Mouse (Mus musculus) embryonic fibroblast, embryonic 13.5 days (primary cell): ENCODE data around the gene Bpifc. TPM values are rescaled to one million over a fixed set of nuclear protein-coding genes. Genes with fewer than 3 reads are reported as not detected.
"Not testable (repeated sequence)": the region's sequence is repeated elsewhere in the genome, so short reads cannot be mapped to it uniquely, and the experiment has no call there.

Experiments
- H3K27ac ChIP-seq: 2 replicates; pipeline ENCODE4 v1.5.1; 2012; ENCODE audit warnings: low read length, control low read depth, inconsistent platforms; ENCODE audit not compliant: insufficient read depth
- H3K4me1 ChIP-seq: 2 replicates; pipeline ENCODE4 v1.6.1; 2011; ENCODE audit warnings: low read length; ENCODE audit not compliant: control insufficient read depth, insufficient read depth
- H3K4me3 ChIP-seq: 2 replicates; pipeline ENCODE4 v1.5.1; 2011; ENCODE audit warnings: mild to moderate bottlenecking, control low read depth, low read length; ENCODE audit not compliant: insufficient read depth
- CTCF ChIP-seq: IDR thresholded peaks from 2 replicates; pipeline ENCODE4 v1.5.1; 2011; ENCODE audit warnings: mild to moderate bottlenecking, control low read depth, low read length, moderate library complexity, borderline replicate concordance; ENCODE audit not compliant: insufficient read depth
- POLR2A ChIP-seq: IDR thresholded peaks from 2 replicates; pipeline ENCODE4 v1.6.1; 2011; ENCODE audit warnings: low read depth, mild to moderate bottlenecking, control low read depth, low read length, moderate library complexity
- polyA plus RNA-seq: library from polyadenylated mRNA; stranded (reverse); fragments of >200 nt; gene quantifications from 2 replicates; pipeline ENCODE4 v1.2.4, GENCODE M21; 2011; ENCODE audit warnings: low read depth; ENCODE audit not compliant: missing spikeins, insufficient read length

Bpifc gene
- polyA plus RNA-seq, 1 experiment, result not detected

GRCm38 (mm10) chr10:86034007-86034728, 22.5 kb upstream of the Bpifc start:
- no peaks in the 10 kb centered on the region for H3K4me1 ChIP-seq
- H3K4me3 ChIP-seq, result no peak overlapping the region
- TF ChIP-seq CTCF (no peak), POLR2A (no peak)
- no peak overlapping the region for H3K27ac ChIP-seq

GRCm38 (mm10) chr10:86032517-86032916, 20.8 kb upstream of the Bpifc start:
- no peaks in the 10 kb centered on the region for H3K4me1 ChIP-seq
- TF ChIP-seq POLR2A, result no peak
- no peak for TF ChIP-seq CTCF
- H3K27ac ChIP-seq, result no peak overlapping the region
- H3K4me3 ChIP-seq, result no peak overlapping the region

DNA sequence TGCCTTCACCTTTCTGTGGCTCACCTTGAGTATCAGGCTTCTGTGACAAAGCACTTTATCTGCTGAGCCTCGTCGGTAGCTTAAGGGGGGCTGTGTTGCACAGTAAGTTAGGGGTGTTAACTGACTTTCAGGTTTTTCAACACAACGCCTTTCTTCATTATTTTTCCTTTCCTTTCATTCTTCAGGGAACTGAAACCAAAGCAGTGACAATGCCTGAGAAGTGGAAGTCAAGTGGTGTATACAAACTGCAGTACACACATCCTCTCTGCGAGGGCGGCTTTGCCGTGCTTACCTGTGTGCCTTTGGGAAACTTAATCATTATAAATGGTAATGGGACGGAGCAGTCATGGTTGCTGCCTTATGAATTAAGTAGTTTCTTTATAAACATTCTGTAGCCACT, 19.0 kb upstream of the Bpifc start:
- TF ChIP-seq POLR2A, result no peak
- TF ChIP-seq CTCF, result no peak
- no peak overlapping the region for H3K27ac ChIP-seq
- H3K4me1 ChIP-seq, result no peaks in the 10 kb centered on the region
- H3K4me3 ChIP-seq, result no peak overlapping the region

GRCm38 (mm10) chr10:86026807-86027206, 15.1 kb upstream of the Bpifc start:
- H3K4me1 ChIP-seq, H3K27ac ChIP-seq, H3K4me3 ChIP-seq: not testable (repeated sequence)

DNA sequence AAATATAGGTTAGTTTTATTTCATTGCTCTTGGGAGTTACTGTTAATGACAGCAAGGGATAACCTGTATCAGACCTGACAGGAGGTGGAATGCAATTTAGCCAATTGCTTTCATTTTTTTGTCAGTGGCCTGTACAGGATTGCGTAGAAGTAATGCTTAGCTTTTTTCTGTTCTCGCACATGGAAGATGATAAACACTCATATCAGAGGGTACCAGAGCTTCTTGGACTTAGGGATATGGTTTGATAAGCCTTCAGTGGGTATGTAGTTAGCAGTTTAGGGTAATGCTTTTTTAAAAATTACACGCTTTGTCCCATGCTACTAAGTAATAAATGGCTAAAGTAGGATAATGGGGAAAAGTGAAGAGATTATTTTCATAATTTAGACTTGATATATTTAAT, 14.7 kb upstream of the Bpifc start:
- Histone ChIP-seq H3K4me3 (no peak overlapping the region), H3K27ac (no peak overlapping the region), H3K4me1 (0 out of 2 replicates have a peak, but pooled peaks cover 2% of the 10 kb centered on the region)
- TF ChIP-seq CTCF (no peak), POLR2A (no peak)

DNA sequence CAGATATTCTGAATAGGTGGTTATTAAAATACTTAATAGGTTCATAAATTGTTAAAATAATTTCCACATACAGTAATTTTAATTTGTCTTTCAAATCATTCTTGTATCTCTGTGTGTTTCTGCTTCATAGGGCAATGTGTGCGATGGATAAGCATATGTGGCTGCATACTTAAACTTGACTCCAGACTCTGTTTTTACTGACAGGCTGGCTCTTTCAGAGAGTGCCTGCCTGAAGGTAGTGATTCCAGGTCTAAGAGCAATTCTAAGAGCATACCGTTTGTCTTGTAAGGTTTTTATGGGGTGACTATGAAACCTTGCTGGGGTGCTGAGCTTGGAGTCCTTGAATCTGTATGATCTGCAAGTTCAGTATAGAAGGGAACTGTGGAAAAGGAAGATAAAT, 14.2 kb upstream of the Bpifc start:
- TF ChIP-seq POLR2A, result no peak
- Histone ChIP-seq H3K4me1 (0 out of 2 replicates have a peak, but pooled peaks cover 2% of the 10 kb centered on the region), H3K27ac (no peak overlapping the region), H3K4me3 (no peak overlapping the region)

DNA sequence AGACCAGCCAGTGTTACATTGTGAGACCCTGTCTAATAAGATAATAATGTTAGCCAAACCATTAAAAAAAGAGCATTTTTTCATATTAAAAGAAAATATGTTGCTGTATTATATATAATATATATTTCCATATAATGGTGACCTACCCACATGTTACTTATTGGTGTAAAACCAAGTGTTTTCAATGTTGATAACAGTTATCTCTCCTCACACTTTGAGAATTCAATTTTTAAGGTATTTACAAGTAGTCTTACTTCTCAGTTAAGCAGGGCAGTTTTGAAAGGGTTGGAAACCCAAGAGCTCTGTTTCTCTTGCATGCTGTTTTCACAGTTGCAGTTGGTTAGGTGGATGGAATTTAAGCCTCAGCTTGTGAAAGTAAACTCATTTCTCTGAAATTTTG, 11.5 kb upstream of the Bpifc start:
- 0 out of 2 replicates have a peak, but pooled peaks cover 2% of the 10 kb centered on the region for H3K4me1 ChIP-seq
- TF ChIP-seq POLR2A (no peak), CTCF (no peak)
- no peak overlapping the region for H3K27ac ChIP-seq
- H3K4me3 ChIP-seq, result no peak overlapping the region

DNA sequence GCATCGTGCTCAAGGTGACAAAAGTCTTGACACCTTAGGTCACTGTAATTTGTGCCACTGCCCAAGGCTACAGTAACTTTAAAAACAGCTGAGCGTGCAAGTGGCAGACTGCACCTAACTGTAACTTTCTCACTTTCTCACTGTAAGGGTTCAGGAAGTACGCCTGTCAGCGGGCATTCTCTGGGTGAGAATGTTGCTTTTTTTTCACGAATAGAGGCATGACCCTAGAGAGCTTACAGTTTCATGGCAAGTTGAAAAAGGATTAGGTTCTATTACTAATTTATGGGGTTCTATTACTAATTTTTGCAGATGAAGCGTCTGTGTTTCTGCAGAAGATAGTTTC, 10.8 kb upstream of the Bpifc start:
- Histone ChIP-seq H3K4me1 (0 out of 2 replicates have a peak, but pooled peaks cover 2% of the 10 kb centered on the region), H3K4me3 (peak overlapping the region; percentile 73)
- TF ChIP-seq POLR2A (no peak), CTCF (no peak)

GRCm38 (mm10) chr10:86021749-86022473, 10.2 kb upstream of the Bpifc start, which contains the start of gene Fbxo7:
Gene Fbxo7 (plus strand): TSS chr10:86021972.
- Histone ChIP-seq H3K4me1 (0 out of 2 replicates have a peak, but pooled peaks cover 2% of the 10 kb centered on the region), H3K27ac (peak within 1 kb of the TSS; percentile 47), H3K4me3 (peak within 1 kb of the TSS; percentile 73)
- TF ChIP-seq POLR2A, result no peak; the same call in 1 of the 2 replicates
- peak; percentile 90 for TF ChIP-seq CTCF

More for the DNA sequence above, 10.8 kb upstream of the Bpifc start:
- no peak overlapping the region for H3K27ac ChIP-seq

- no peak for TF ChIP-seq CTCF
- TF ChIP-seq POLR2A, result no peak
- Histone ChIP-seq H3K27ac (no peak overlapping the region), H3K4me1 (0 out of 2 replicates have a peak, but pooled peaks cover 2% of the 10 kb centered on the region), H3K4me3 (peak overlapping the region; percentile 5; the same call in 1 of the 2 replicates)
Observed at GRCm38 (mm10) chr10:86021408-86021748, 9.7 kb upstream of the Bpifc start.
